Mouse (Mus musculus) limb, embryonic 12.5 days (tissue): ENCODE results near the gene Prpf40b. TPM values are rescaled to one million over a fixed set of nuclear protein-coding genes. Genes with fewer than 3 reads are reported as not detected.
"Not testable (repeated sequence)": the region's sequence is repeated elsewhere in the genome, so short reads cannot be mapped to it uniquely, and the experiment has no call there.

ENCODE experiments used
- ATAC-seq: fragments of 200-750 bp; cut with Nextera tagmentation; 2 replicates; pipeline ENCODE4 v1.8.0; 2017; ENCODE audit warnings: low read depth, moderate TSS enrichment; ENCODE audit not compliant: insufficient number of reproducible peaks, insufficient read depth, low FRiP score, low TSS enrichment
- H3K27ac ChIP-seq: fragments of 300-500 bp; sonication (generic); 2 replicates; pipeline ENCODE4 v1.5.1; 2016; ENCODE audit warnings: mild to moderate bottlenecking, moderate library complexity
- H3K27me3 ChIP-seq: fragments of 300-500 bp; sonication (generic); 2 replicates; pipeline ENCODE4 v1.6.1; 2016; ENCODE audit warnings: mild to moderate bottlenecking, moderate library complexity
- H3K36me3 ChIP-seq: fragments of 300-500 bp; sonication (generic); 2 replicates; pipeline ENCODE4 v1.6.1; 2016; ENCODE audit warnings: mild to moderate bottlenecking, moderate library complexity
- H3K4me1 ChIP-seq: fragments of 300-500 bp; sonication (generic); replicated peaks from 2 replicates; pipeline ENCODE4 v1.6.1; 2016
- H3K4me2 ChIP-seq: fragments of 300-500 bp; sonication (generic); 2 replicates; pipeline ENCODE4 v1.6.1; 2016; ENCODE audit warnings: mild to moderate bottlenecking, moderate library complexity
- H3K4me3 ChIP-seq: fragments of 300-500 bp; sonication (generic); replicated peaks from 2 replicates; pipeline ENCODE4 v1.5.1; 2016; ENCODE audit warnings: mild to moderate bottlenecking
- H3K9ac ChIP-seq: fragments of 300-500 bp; sonication (generic); replicated peaks from 2 replicates; pipeline ENCODE4 v1.6.1; 2016; ENCODE audit warnings: mild to moderate bottlenecking, moderate library complexity
- H3K9me3 ChIP-seq: fragments of 300-500 bp; sonication (generic); 2 replicates; pipeline ENCODE4 v1.6.1; 2016; ENCODE audit warnings: mild to moderate bottlenecking, moderate library complexity
- WGBS: fragments of 180-500 bp; shearing (Covaris S2); methylation state at CpG from one replicate; pipeline ENCODE4 v1.1.7; 2016; 5-methylcytosine and 5-hydroxymethylcytosine counted together
- polyA plus RNA-seq: library from polyadenylated mRNA; unstranded; fragments of >200 nt; fragmentation: Nextera tagmentation; extraction: Ambion mirVana; gene quantifications from 2 replicates; pipeline ENCODE4 v1.2.1, GENCODE M21; 2016

Prpf40b gene
- 74.6 TPM in 2 replicates for polyA plus RNA-seq

DNA sequence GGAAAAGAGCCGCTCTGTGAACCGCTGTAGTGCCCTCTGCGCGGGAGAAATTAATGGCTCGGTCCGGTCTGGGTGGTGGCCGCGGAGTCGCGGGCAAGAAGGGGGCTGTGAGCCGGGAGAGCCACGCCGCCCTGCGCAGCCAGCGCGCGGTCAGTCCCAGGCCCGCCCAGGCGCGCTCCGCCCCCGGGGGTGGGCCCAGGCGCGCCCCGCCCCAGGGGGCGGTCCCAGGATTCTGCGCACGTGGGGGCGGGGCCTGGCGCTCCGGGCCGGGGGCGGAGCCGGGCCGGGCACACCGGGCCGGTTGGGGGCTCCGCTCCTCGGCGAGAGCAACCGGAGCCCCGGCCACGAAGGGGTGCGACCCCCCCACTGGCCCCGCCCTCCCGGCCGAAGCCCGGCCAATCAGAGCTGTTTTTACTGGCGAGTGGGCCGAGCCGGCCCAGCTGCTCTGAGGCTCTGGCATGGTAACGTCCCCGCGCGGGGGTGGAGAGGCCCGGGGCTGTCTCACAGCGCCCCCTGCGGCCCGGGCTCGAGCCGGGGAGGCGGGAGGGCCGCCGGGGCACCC lies at the start of gene Prpf40b:
Gene Prpf40b (plus strand): TSS at position 275 of the 562 bp plus-strand sequence.
- peak; percentile 89 for ATAC-seq
- WGBS = under 1% methylated on average over 61 of the region's 64 CpGs

GRCm38 (mm10) chr15:99246736-99247135 lies 48.2 kb upstream of the Prpf40b start:
- not testable (repeated sequence) for H3K9ac ChIP-seq, H3K4me2 ChIP-seq, ATAC-seq, H3K9me3 ChIP-seq, H3K27ac ChIP-seq, H3K4me3 ChIP-seq, H3K4me1 ChIP-seq, H3K27me3 ChIP-seq
- H3K36me3 ChIP-seq = peaks cover 82% of the 10 kb centered on the region
- WGBS = 89% methylated on average over 6 of the region's 6 CpGs

More for the DNA sequence above, at the start of gene Prpf40b:
- peak within 1 kb of the TSS; percentile 93 for H3K27ac ChIP-seq
- H3K9me3 ChIP-seq = no peaks in the 10 kb centered on the region
- no peaks in the 10 kb centered on the region for H3K27me3 ChIP-seq
- peak within 1 kb of the TSS; percentile 72 for H3K9ac ChIP-seq
- peaks cover 19% of the 10 kb centered on the region for H3K4me1 ChIP-seq
- peak within 1 kb of the TSS; percentile 66 for H3K4me2 ChIP-seq
- H3K36me3 ChIP-seq = peaks cover 4% of the 10 kb centered on the region; the same call in 1 of the 2 replicates
- H3K4me3 ChIP-seq = peak within 1 kb of the TSS; percentile 68

DNA sequence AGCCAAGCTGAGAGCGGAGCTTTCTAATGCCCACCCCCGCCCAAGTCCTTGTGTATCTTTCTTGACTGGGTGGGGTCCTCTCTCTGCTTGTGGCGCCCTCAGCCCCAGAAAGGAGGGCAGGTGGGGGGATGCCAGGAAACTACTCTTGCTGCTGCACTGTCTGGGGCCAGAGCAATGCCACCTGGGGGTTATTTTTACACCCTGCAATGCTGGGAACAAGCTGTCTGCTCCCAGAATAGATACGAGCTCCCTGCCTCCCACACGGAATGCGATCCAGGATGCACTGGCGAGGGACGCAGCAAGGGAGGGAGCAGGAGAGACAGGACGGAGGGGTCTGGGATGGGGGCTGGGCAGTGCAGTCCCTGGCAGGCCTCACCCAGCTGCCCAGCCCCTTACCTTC lies 45.9 kb upstream of the Prpf40b start:
- Histone ChIP-seq H3K4me1 (peaks cover 10% of the 10 kb centered on the region; the same call in 1 of the 2 replicates), H3K4me3 (no peak overlapping the region), H3K27ac (no peak overlapping the region), H3K36me3 (peaks cover 61% of the 10 kb centered on the region), H3K9ac (no peak overlapping the region), H3K27me3 (no peaks in the 10 kb centered on the region), H3K4me2 (no peak overlapping the region), H3K9me3 (no peaks in the 10 kb centered on the region)
- 83% methylated on average over 9 of the region's 9 CpGs for WGBS
- no peak for ATAC-seq

DNA sequence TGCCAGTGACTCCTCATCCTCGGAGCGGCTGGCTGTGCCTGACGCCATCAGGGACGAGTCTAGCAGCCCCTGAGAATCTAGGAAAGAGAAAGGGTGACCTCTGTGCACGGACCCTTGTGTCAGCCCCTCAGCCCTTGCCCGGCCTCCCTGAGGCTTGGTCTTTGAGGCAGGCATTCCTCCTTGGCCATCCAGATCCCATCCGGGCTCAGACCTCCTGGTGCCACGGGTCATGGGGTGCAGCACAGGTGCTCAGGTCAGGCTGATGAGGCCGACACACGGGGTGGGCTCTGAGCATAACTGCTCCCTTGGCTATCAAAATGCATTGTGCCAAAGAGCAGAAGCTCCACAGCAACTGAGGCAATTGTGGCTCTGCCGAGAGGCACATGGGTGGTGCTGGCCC lies 44.9 kb upstream of the Prpf40b start:
- no peak for ATAC-seq
- no peak overlapping the region for H3K9ac ChIP-seq

DNA sequence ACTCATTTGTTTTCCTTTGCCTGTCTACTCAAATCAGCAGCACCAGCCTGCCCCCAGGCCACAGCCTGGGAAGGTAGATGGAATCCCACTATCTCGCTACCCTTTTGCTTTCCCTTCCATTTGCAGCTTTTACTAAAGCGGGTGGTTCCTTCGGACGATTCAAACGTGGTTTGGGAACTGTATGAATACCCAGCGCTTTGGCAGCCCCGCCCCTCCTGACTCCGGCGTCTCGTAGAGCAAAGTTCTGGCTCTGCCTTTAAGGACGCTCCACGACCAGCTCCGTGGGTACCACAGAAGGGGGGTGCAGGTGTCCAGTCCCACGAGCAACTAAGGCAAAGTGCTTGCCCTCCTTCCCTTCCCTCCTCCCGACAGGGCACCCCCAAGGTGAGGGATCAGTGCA lies 43.8 kb upstream of the Prpf40b start:
- peak overlapping the region; percentile 60 for H3K9ac ChIP-seq
- H3K27ac ChIP-seq, H3K4me1 ChIP-seq, H3K9me3 ChIP-seq, H3K27me3 ChIP-seq, ATAC-seq: not testable (repeated sequence)
- peak overlapping the region; percentile 61 for H3K4me3 ChIP-seq
- 1% methylated on average over 15 of the region's 15 CpGs for WGBS
- H3K36me3 ChIP-seq = peaks cover 40% of the 10 kb centered on the region
- peak overlapping the region; percentile 73 for H3K4me2 ChIP-seq

More for the DNA sequence above, 44.9 kb upstream of the Prpf40b start:
- H3K36me3 ChIP-seq = peaks cover 51% of the 10 kb centered on the region
- no peaks in the 10 kb centered on the region for H3K27me3 ChIP-seq
- no peak overlapping the region for H3K27ac ChIP-seq
- no peak overlapping the region for H3K4me3 ChIP-seq
- WGBS = 91% methylated on average over 11 of the region's 11 CpGs
- no peak overlapping the region for H3K4me2 ChIP-seq
- H3K9me3 ChIP-seq = no peaks in the 10 kb centered on the region
- peaks cover 10% of the 10 kb centered on the region; the same call in 1 of the 2 replicates for H3K4me1 ChIP-seq

- Histone ChIP-seq H3K27me3 (no peaks in the 10 kb centered on the region), H3K27ac (peak within 1 kb of the TSS; percentile 95), H3K36me3 (peaks cover 33% of the 10 kb centered on the region), H3K4me1 (peaks cover 10% of the 10 kb centered on the region; the same call in 1 of the 2 replicates), H3K4me2 (peak within 1 kb of the TSS; percentile 73), H3K9ac (peak within 1 kb of the TSS; percentile 65), H3K4me3 (peak within 1 kb of the TSS; percentile 61), H3K9me3 (no peaks in the 10 kb centered on the region)
- peak; percentile 82 for ATAC-seq
- under 1% methylated on average over 52 of the region's 52 CpGs for WGBS
These were observed 43.1 kb upstream of the Prpf40b start, which contains the start of gene Mcrs1 for GRCm38 (mm10) chr15:99251626-99252380. TSS of gene Mcrs1 (minus strand) at chr15:99251961.

DNA sequence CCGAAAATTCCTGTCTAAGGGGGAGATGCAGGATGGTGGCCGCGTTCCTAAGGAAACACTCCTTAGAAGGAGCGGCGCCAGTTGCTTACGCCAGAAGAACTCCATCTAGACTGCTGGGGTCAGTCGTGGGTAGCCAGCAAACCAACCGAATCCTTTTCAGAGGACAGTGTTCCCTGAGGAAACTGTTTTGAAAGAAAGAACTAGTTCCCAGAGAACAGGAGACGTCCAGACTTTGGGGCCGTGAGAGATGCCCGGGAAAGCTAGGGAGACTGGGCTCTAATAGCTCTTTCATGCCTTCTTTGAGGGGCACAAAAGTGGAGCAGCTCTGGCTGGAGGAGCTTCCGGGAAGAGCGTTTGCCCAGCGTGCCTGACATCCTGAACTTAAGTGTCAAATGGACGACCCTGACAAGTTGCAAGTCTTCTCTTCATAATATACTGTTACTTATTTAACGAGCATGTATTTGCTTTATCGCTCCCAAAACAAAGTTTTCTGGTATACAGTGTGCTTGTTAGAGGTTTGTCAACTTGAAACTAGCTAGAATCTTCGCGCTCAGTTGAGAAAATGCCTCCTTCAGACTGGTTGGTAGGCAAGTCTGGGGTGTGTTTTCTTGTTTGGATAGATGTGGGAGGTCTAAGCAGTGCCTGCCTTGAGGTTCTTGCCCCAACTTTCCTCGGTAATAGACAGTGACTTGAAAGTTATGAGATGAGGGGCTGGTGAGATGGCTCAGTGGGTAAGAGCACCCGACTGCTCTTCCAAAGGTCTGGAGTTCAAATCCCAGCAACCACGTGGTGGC lies 42.3 kb upstream of the Prpf40b start:
- H3K9ac ChIP-seq = peak overlapping the region; percentile 65
- WGBS = 6% methylated on average over 22 of the region's 22 CpGs

GRCm38 (mm10) chr15:99253175-99253479 lies 41.8 kb upstream of the Prpf40b start:
- not testable (repeated sequence) for H3K27ac ChIP-seq, H3K9ac ChIP-seq, ATAC-seq, H3K4me1 ChIP-seq, H3K9me3 ChIP-seq, H3K27me3 ChIP-seq
- H3K36me3 ChIP-seq = peaks cover 20% of the 10 kb centered on the region
- 41% methylated on average over 2 of the region's 2 CpGs for WGBS
- peak overlapping the region; percentile 61; the same call in 1 of the 2 replicates for H3K4me3 ChIP-seq
- peak overlapping the region; percentile 73 for H3K4me2 ChIP-seq

More for the DNA sequence above, 42.3 kb upstream of the Prpf40b start:
- Histone ChIP-seq H3K27me3 (no peaks in the 10 kb centered on the region), H3K9me3 (no peaks in the 10 kb centered on the region), H3K4me3 (peak overlapping the region; percentile 61), H3K36me3 (peaks cover 25% of the 10 kb centered on the region), H3K27ac (peak overlapping the region; percentile 95), H3K4me1 (peaks cover 10% of the 10 kb centered on the region; the same call in 1 of the 2 replicates), H3K4me2 (peak overlapping the region; percentile 73)
- peak; percentile 34; the same call in 1 of the 2 replicates for ATAC-seq

GRCm38 (mm10) chr15:99253772-99254171 lies 41.1 kb upstream of the Prpf40b start:
- Histone ChIP-seq H3K9ac (no peak overlapping the region), H3K4me3 (no peak overlapping the region), H3K27me3 (no peaks in the 10 kb centered on the region), H3K4me1 (peaks cover 10% of the 10 kb centered on the region; the same call in 1 of the 2 replicates), H3K27ac (no peak overlapping the region), H3K4me2 (no peak overlapping the region), H3K36me3 (peaks cover 13% of the 10 kb centered on the region; the same call in 1 of the 2 replicates), H3K9me3 (no peaks in the 10 kb centered on the region)
- no peak for ATAC-seq
- 91% methylated on average over 6 of the region's 6 CpGs for WGBS

- no peak for ATAC-seq
- 85% methylated on average over 2 of the region's 2 CpGs for WGBS
These were observed 40.3 kb upstream of the Prpf40b start for GRCm38 (mm10) chr15:99254477-99255005.

More at GRCm38 (mm10) chr15:99254477-99255005, 40.3 kb upstream of the Prpf40b start:
- no peaks in the 10 kb centered on the region for H3K9me3 ChIP-seq
- H3K4me1 ChIP-seq = peaks cover 10% of the 10 kb centered on the region; the same call in 1 of the 2 replicates
- H3K9ac ChIP-seq = no peak overlapping the region
- peaks cover 7% of the 10 kb centered on the region; the same call in 1 of the 2 replicates for H3K36me3 ChIP-seq
- no peak overlapping the region for H3K27ac ChIP-seq
- no peaks in the 10 kb centered on the region for H3K27me3 ChIP-seq
- no peak overlapping the region for H3K4me2 ChIP-seq
- no peak overlapping the region for H3K4me3 ChIP-seq
